Mouse (Mus musculus) testis, adult 2 months (tissue): ENCODE data around the gene Sort1.

Experiments
- CTCF ChIP-seq: fragments of 200-500 bp; IDR thresholded peaks from 2 replicates; pipeline ENCODE4 v1.5.1; 2012; ENCODE audit warnings: low read depth, mild to moderate bottlenecking, inconsistent platforms, low read length, moderate library complexity; ENCODE audit not compliant: control insufficient read depth, insufficient read depth, insufficient replicate concordance
- POLR2A ChIP-seq: fragments of 200-500 bp; IDR thresholded peaks from 2 replicates; pipeline ENCODE4 v1.6.1; 2012; ENCODE audit warnings: low read depth, mild to moderate bottlenecking, inconsistent platforms, low read length, moderate library complexity; ENCODE audit not compliant: control insufficient read depth

DNA sequence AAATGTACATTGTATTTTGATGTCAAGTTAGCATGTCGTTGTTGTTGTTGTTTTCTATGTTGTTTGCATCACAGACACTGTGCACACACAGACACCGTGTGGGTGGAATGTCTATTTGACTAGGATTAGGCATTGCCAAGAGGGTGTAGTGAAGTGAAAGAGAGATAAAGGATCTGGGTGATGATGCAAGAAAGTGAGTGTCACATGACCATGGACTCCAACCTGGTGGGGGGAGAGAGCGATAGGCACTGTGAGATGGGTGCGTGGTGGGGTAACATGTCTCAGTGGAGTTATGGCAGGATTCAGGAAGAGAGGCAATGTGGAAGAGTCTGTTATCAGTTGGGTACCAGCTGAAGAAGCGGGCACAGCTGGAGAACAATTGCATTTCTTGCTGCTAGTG is 84.8 kb downstream of the Sort1 start:
- TF ChIP-seq CTCF (no peak), POLR2A (no peak)
